Mouse (Mus musculus): ENCODE measurements around the gene Actr2. TPM values are rescaled to one million over a fixed set of nuclear protein-coding genes. Genes with fewer than 3 reads are reported as not detected.
A peak's percentile ranks its signal among the peaks of the same experiment; 100 is the strongest.
"Not testable (repeated sequence)": the region's sequence is repeated elsewhere in the genome, so short reads cannot be mapped to it uniquely, and the experiment has no call there.

Actr2 gene
- polyA plus RNA-seq, 1 experiment = 11.3 TPM

DNA sequence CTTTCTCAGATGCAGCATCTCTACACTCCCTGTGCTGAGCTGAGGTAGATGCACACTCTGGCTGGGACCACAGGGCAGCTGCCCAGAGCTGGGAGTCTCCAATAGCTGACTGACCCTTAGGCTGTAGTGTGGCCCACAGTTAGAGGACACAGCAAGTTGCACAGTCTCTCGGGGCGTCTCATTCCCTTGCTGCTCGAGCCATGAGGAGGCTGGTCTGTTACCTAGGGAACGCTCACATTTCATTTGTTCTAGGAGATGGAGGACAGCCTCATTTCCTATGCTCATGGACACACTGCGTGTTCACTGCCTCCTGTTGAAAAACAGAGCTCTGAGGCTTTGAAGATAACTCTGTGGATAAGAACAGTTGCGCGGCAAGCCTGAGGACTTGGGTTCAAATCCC lies 76.7 kb downstream of the Actr2 start:
- Histone ChIP-seq H3K4me3 (ENCODE audit: control insufficient read depth, low read depth, low read length) (no peak overlapping the region), H3K27ac (ENCODE audit: control insufficient read depth, insufficient read depth, low read depth, low read length) (no peak overlapping the region), H3K4me1 (ENCODE audit: control insufficient read depth, insufficient read depth, low read length) (no peaks in the 10 kb centered on the region), H3K36me3 (ENCODE audit: control insufficient read depth, insufficient read depth, low read length) (no peaks in the 10 kb centered on the region), H3K27me3 (ENCODE audit: control insufficient read depth, insufficient read depth, low read length) (no peaks in the 10 kb centered on the region)
- TF ChIP-seq CTCF (IDR thresholded peaks at IDR 0.05; ENCODE audit: control insufficient read depth, insufficient read depth, insufficient replicate concordance, low read depth, low read length) (no peak), POLR2A (IDR thresholded peaks at IDR 0.05; ENCODE audit: control insufficient read depth, low read depth, low read length) (no peak)

DNA sequence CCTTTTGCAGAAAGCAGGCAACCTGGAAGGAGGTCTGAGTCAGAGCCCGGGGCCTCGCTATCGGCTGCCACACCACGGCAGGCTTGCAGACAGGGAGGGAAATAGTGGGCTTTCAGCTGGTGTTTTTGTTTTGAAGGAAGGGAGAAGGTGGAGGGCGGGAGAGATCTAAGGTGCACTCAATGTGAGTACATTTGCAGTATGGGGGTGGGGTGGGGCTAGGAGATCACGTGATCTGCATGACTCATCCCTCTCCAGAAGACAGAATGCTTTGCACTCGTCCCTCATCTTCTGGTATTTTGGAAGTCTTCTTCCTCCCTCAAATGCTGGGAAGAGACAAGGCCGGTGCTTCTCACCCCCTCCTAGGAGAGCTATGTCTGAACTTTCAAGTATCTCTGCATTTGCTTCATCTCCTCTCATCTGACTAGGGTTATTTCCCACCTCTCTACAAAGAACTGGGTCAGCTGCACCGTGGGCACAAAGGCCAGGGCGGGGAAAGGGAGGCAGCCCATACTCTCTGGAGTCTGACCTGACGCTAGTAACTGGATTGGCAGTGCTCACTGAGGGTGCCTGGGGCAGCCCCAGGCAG lies 77.3 kb downstream of the Actr2 start:
- no peak overlapping the region for H3K4me3 ChIP-seq (ENCODE audit: control insufficient read depth, low read depth, low read length)
- TF ChIP-seq CTCF (IDR thresholded peaks at IDR 0.05; ENCODE audit: control insufficient read depth, insufficient read depth, insufficient replicate concordance, low read depth, low read length) (no peak), POLR2A (IDR thresholded peaks at IDR 0.05; ENCODE audit: control insufficient read depth, low read depth, low read length) (no peak)
- H3K27ac ChIP-seq (ENCODE audit: control insufficient read depth, insufficient read depth, low read depth, low read length) = no peak overlapping the region
- no peaks in the 10 kb centered on the region for H3K4me1 ChIP-seq (ENCODE audit: control insufficient read depth, insufficient read depth, low read length)
- H3K36me3 ChIP-seq (ENCODE audit: control insufficient read depth, insufficient read depth, low read length) = no peaks in the 10 kb centered on the region
- no peaks in the 10 kb centered on the region for H3K27me3 ChIP-seq (ENCODE audit: control insufficient read depth, insufficient read depth, low read length)

- TF ChIP-seq POLR2A (IDR thresholded peaks at IDR 0.05; ENCODE audit: control insufficient read depth, low read depth, low read length) (no peak), CTCF (IDR thresholded peaks at IDR 0.05; ENCODE audit: control insufficient read depth, insufficient read depth, insufficient replicate concordance, low read depth, low read length) (no peak)
- no peak overlapping the region for H3K27ac ChIP-seq (ENCODE audit: control insufficient read depth, insufficient read depth, low read depth, low read length)
Observed at GRCm38 (mm10) chr11:20034337-20034947, 78.3 kb downstream of the Actr2 start.

GRCm38 (mm10) chr11:20033541-20034160 lies 79.1 kb downstream of the Actr2 start:
- Histone ChIP-seq H3K4me1 (ENCODE audit: control insufficient read depth, insufficient read depth, low read length) (no peaks in the 10 kb centered on the region), H3K27ac (ENCODE audit: control insufficient read depth, insufficient read depth, low read depth, low read length) (no peak overlapping the region), H3K36me3 (ENCODE audit: control insufficient read depth, insufficient read depth, low read length) (no peaks in the 10 kb centered on the region), H3K27me3 (ENCODE audit: control insufficient read depth, insufficient read depth, low read length) (no peaks in the 10 kb centered on the region), H3K4me3 (ENCODE audit: control insufficient read depth, low read depth, low read length) (no peak overlapping the region)
- no peak for TF ChIP-seq CTCF (IDR thresholded peaks at IDR 0.05; ENCODE audit: control insufficient read depth, insufficient read depth, insufficient replicate concordance, low read depth, low read length)
- TF ChIP-seq POLR2A (IDR thresholded peaks at IDR 0.05; ENCODE audit: control insufficient read depth, low read depth, low read length) = no peak

More at GRCm38 (mm10) chr11:20034337-20034947, 78.3 kb downstream of the Actr2 start:
- Histone ChIP-seq H3K36me3 (ENCODE audit: control insufficient read depth, insufficient read depth, low read length) (no peaks in the 10 kb centered on the region), H3K4me3 (ENCODE audit: control insufficient read depth, low read depth, low read length) (no peak overlapping the region), H3K4me1 (ENCODE audit: control insufficient read depth, insufficient read depth, low read length) (no peaks in the 10 kb centered on the region), H3K27me3 (ENCODE audit: control insufficient read depth, insufficient read depth, low read length) (no peaks in the 10 kb centered on the region)

DNA sequence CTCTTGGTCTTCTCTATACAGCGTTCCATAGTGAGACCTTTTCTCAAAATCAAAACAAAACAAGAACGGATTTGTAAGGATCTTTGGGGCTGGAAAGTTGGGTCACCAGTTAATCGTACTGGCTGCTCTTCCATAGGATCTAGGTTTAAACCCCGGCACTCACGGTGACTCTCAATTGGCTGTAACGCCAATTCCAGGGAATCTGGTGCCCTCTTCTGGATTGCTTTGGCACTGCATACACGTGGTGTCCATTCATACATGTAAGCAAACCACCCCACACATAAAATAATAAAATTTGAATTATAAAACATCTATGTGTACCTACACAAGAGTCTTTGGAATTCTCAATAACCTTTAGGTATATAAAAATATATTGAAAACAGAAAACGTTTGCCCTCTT lies 81.2 kb downstream of the Actr2 start:
- Histone ChIP-seq H3K4me3 (ENCODE audit: control insufficient read depth, low read depth, low read length) (no peak overlapping the region), H3K4me1 (ENCODE audit: control insufficient read depth, insufficient read depth, low read length) (no peaks in the 10 kb centered on the region), H3K27me3 (ENCODE audit: control insufficient read depth, insufficient read depth, low read length) (no peaks in the 10 kb centered on the region), H3K27ac (ENCODE audit: control insufficient read depth, insufficient read depth, low read depth, low read length) (no peak overlapping the region), H3K36me3 (ENCODE audit: control insufficient read depth, insufficient read depth, low read length) (no peaks in the 10 kb centered on the region)
- peak; percentile 51; the same call in 1 of the 2 replicates for TF ChIP-seq CTCF (IDR thresholded peaks at IDR 0.05; ENCODE audit: control insufficient read depth, insufficient read depth, insufficient replicate concordance, low read depth, low read length)
- no peak for TF ChIP-seq POLR2A (IDR thresholded peaks at IDR 0.05; ENCODE audit: control insufficient read depth, low read depth, low read length)

DNA sequence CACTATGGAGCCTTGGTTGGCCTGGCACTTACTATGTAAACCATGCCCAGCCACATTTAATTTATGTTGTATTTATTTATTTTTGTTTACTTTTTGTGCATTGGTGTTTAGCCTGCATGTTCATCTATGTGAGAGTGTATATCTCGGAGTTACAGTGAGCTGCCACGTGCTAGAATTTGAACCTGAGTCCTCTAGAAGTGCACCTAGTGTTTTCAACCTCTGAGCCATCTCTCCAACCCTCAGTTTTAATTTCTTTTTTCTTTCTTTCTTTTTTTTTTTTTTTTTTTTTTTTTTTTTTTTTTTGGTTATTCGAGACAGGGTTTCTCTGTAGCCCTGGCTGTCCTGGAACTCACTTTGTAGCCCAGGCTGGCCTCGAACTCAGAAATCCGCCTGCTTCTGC lies 81.7 kb downstream of the Actr2 start:
- not testable (repeated sequence) for H3K36me3 ChIP-seq (ENCODE audit: control insufficient read depth, insufficient read depth, low read length); H3K4me1 ChIP-seq (ENCODE audit: control insufficient read depth, insufficient read depth, low read length); H3K27me3 ChIP-seq (ENCODE audit: control insufficient read depth, insufficient read depth, low read length); H3K4me3 ChIP-seq (ENCODE audit: control insufficient read depth, low read depth, low read length); H3K27ac ChIP-seq (ENCODE audit: control insufficient read depth, insufficient read depth, low read depth, low read length)

DNA sequence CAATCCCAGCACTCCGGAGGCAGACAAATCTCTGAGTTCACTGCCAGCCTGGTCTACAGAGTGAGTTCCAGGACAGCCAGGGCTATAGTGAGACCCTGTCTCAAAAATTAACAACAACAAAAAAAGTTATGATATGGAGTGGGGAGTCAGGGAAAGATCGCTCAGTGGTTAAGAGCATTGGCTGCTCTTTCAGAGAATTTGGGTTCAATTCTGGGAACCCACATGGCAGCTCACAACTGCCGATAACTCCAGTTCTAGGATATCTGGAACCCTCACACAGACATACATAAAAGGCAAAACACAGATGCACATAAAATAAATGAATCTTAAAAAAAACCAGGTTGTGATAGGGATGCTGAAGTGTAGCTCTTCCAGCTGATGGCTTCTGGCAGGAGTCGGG lies 83.7 kb downstream of the Actr2 start:
- Histone ChIP-seq H3K4me3 (ENCODE audit: control insufficient read depth, low read depth, low read length) (no peak overlapping the region), H3K4me1 (ENCODE audit: control insufficient read depth, insufficient read depth, low read length) (no peaks in the 10 kb centered on the region), H3K27me3 (ENCODE audit: control insufficient read depth, insufficient read depth, low read length) (no peaks in the 10 kb centered on the region), H3K27ac (ENCODE audit: control insufficient read depth, insufficient read depth, low read depth, low read length) (no peak overlapping the region), H3K36me3 (ENCODE audit: control insufficient read depth, insufficient read depth, low read length) (no peaks in the 10 kb centered on the region)
- TF ChIP-seq POLR2A (IDR thresholded peaks at IDR 0.05; ENCODE audit: control insufficient read depth, low read depth, low read length) (no peak), CTCF (IDR thresholded peaks at IDR 0.05; ENCODE audit: control insufficient read depth, insufficient read depth, insufficient replicate concordance, low read depth, low read length) (no peak)

Data from testis, adult 2 months (tissue).